Mouse (Mus musculus) testis, adult 2 months (tissue): ENCODE measurements at regions not wholly inside any gene's neighbourhood (a gene's known extent, or its start where the extent isn't known, plus 50 kb on each side); places are given as distances from the start of the nearest gene placed in this dataset.

Experiments used
- CTCF ChIP-seq: fragments of 200-500 bp; IDR thresholded peaks from 2 replicates; pipeline ENCODE4 v1.5.1; 2012; ENCODE audit warnings: low read depth, mild to moderate bottlenecking, inconsistent platforms, low read length, moderate library complexity; ENCODE audit not compliant: control insufficient read depth, insufficient read depth, insufficient replicate concordance
- POLR2A ChIP-seq: fragments of 200-500 bp; IDR thresholded peaks from 2 replicates; pipeline ENCODE4 v1.6.1; 2012; ENCODE audit warnings: low read depth, mild to moderate bottlenecking, inconsistent platforms, low read length, moderate library complexity; ENCODE audit not compliant: control insufficient read depth

DNA sequence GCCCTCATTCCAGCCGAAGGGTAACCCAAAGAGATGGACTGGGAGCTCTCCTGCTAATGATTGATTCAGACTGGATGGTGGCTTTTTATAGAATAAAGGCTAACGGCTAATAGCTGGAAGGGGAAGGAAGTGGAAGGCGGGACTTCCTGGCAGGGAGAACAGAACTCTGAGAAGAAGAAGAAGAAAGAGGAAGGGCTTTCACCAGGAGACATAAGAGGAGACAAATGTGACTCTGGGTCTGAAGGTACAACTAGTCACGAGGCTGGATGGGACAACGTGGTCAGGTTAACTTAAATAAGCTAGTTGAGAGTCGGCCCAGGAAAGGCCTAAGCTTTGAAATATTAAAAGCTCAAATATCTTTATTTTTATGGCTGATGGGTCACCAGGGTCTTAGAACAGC lies 224.8 kb upstream of the Jarid2 start:
- no peak for TF ChIP-seq POLR2A
- TF ChIP-seq CTCF: no peak
